Mouse (Mus musculus): ENCODE data around the gene Eef1b2.

Eef1b2 gene

DNA sequence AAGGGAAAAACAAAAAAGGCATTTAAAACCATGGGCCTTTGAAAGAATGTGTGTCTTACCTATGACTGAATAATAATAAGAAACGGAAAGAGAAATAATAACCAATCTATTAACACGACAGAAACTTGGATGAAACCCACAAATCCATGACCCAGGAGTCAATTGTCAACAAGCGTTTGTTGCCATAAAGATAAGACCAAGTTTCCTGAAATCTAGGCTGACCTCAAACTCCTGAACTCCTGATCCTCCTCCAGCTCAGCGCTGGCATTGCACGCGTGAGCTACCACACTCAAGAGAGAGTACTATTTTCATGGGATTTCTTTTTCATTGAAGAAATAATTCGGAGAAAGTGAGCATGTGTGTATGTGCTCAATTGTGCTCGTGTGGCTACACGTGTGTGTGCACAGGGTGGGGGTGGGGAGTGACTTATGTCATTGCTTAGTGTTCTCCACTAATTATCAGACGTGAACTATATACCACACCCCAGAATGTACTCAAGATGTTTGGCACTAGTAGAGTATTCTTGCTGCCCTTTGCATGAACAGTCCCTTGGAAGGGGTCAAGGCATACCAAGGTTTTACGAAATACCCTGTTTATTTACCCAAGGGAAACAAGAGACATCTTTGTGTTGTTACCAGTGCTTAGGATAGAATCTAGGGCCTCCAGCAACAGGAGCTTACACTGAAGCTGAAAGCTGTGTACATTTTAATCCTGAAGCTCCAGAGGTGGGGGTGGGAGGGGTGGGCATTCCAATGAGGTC, 15.9 kb downstream of the Eef1b2 start:
- DNase-seq (ENCODE audit: low read depth, low spot score), result no peak

DNA sequence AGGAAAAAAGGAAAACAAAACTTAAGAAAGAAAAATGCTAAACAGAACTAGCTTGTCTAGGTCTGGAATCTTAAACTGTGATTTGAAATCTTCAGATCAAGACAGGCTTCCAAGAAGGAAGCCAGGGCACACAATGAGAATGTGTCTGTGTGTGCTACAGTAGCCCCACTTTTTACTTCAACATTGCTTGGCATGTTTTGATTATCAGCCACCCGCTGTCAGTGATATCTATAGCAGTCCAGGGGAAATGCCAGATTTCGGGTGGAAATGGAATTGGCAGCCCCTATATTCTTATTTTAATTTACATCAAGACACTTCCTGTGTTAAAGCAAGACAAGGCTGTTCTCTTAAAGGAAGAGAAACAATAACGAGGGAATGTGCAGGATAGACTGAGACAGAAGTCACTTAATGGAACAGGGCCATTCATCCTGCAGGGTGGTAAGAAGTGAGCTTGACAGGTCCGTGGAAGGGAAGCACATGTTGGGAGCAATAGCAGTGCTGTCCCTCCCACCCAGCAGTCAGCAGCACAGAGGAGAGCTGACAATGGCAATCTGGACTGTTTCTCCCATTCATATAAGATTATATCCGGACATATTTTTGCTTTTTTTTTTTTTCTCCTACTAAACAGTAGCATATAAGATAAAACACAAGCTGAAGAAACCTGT, 19.4 kb downstream of the Eef1b2 start:
- no peak for DNase-seq (ENCODE audit: low read depth, low spot score)

DNA sequence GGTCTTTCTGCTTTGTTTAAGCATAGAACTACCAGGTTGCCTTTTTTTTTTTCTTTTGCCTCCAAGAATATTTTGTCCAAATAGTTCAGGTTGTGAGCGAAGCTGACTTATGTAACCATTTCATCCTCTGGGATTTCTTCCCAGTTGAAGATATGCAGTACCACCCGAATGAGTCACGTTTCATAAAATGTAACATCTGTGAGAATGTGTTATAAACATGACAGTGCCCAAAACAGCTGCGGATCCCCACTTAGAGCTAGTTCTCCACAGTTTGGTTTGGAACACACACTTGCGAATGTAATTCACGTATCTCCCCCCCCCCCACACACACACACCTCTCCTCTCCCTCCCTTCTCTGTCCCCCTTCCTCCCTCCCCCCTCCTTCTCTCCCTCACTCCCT, 22.8 kb downstream of the Eef1b2 start:
- DNase-seq (ENCODE audit: low read depth, low spot score), result no peak

DNA sequence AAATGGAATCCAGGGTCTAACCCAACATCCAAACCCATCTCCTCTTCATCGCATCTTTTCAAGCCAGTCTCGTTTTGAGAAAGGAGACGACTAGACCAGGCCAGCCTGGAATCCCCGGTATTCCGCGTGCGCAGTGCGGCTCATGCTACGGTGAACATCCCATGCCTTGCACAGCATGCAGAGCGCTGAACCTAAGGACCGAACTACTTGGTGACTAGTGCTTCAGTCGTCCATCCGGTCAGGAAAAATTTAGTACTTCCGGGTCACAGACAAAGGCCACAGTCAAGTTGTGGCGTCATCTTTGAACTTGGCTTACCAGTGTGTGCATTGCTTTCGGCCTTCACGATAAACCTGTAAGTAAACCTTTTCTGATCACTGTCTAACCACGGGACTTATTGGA, 23.7 kb downstream of the Eef1b2 start:
- DNase-seq (ENCODE audit: low read depth, low spot score), result no peak

DNA sequence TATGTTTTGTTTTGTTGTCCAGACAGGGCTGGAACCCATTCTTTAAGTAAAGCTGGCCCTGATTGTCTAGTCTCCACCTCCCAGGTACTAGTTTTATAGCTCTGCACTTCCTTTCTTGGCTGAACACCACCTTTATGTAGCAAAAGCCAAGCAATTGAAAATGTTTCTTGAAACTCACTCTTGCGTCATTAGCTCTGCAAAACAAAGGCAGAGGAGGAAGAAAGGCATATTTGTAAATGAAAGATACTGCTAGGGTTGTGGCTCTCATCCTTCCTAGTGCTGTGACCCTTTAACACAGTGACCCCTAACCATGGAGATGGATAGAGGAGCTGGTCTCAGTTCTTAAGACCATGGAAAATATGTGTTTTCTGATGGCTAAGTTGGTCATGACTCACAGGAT, 25.0 kb downstream of the Eef1b2 start:
- no peak for DNase-seq (ENCODE audit: low read depth, low spot score)

- DNase-seq (ENCODE audit: low read depth, low spot score), result no peak
Measured at GRCm38 (mm10) chr1:63203471-63203870, 26.8 kb downstream of the Eef1b2 start.

DNA sequence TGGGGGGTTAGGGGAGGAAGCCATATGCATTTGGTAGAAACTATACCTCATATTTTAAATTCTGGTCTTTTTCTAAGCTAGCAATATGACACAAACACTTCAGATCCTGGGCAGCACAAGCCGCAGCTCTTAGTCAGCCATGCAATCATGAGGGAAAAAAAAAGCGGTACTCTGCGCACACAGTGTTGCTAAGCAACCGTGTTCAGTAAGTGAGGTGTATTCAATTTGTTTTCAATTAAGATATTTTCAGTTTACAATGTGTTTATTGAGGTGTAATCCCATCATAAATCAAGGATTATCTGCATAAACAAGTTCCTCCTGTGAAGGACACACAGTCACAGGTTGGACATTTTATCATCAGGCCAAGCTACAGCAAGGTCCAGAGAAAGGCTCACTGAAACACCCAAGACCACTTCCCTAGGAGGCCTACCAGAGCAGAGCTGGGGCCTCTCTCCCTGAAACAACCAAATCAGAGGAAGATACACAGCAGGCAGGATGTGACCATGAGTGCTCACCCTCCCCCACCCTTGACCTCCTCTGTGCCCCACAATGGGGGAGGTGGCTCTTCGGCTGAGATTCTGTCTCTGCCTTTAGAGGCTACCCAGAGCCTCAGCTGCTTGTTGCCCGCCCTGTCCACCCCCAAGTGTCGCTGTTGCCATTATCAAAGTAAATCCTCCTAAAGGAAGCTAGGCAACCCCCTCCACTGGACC, 27.5 kb downstream of the Eef1b2 start:
- peak; percentile 65 for DNase-seq (ENCODE audit: low read depth, low spot score)

GRCm38 (mm10) chr1:63204660-63205394, 28.2 kb downstream of the Eef1b2 start:
- DNase-seq (ENCODE audit: low read depth, low spot score), result no peak

DNA sequence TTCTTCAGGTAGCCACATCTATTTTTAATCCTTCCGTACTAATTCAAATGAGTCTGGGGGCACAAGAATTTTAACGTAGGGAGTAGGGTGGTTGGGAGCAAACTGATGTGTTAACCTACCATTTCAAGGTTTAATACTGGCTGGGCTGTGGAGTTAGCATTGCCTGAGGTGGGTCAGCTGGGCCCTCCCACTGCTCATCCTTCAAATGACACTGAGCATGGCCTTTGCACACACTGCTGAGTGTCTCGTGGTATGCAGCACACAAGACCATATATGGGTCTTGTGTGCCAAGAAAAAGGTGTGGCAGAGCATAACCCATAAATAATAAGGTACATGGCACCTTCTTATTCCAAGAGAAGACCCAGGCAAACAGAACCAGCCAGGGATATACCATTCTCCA, 31.0 kb downstream of the Eef1b2 start:
- DNase-seq (ENCODE audit: low read depth, low spot score), result no peak

DNA sequence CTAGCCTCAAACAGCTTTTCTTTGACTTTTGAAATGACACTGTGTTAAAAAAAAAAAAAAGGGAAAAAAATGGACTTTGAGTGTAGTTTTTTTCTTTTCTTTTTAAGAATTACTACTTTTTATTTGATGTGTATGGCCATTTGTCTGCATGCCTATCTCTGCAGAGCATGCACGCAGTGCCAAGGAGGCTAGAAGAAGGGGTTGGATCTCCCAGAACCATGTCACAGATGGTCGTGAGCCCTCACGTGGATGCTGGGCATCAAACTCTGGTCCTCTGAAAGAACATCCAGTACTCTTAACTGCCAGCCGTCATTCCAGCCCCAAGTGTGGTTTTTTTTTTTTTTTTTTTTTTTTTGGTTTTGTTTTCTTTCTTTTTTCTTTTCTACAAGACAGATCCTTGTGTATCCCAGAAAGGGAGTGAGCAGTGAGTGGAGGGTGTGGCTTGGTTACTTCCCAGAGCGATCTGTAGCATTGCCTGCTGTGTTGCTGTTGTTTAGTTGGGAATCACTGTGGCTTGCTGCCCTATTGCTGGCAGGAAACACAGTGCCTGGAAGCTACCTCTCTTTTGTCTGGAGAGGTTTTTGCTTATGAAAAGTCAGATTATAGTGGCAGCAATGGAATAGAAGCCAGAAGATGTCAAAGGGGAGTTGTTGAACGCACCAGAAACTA, 33.4 kb downstream of the Eef1b2 start:
- DNase-seq (ENCODE audit: low read depth, low spot score), result no peak

- no peak for DNase-seq (ENCODE audit: low read depth, low spot score)
Measured at GRCm38 (mm10) chr1:63213478-63214270, 37.0 kb downstream of the Eef1b2 start.

DNA sequence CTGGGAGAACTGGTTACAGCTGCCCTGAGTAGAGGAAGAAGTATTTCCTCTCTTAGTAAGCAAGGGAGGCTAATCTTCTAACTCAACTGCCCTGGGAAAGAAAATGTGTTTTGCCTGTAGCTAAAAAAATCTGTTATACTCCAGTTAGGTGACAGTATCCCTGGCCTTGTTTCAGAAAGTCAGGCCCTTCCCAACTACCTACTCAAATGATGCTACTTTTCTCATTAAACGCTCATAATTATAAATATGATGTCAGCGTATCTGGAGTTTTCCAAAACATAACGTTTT, 37.6 kb downstream of the Eef1b2 start, which contains the start of gene Gpr1:
Gene Gpr1, minus strand, starts transcription at position 273 of the 288 bp plus-strand sequence.
- DNase-seq (ENCODE audit: low read depth, low spot score), result no peak

GRCm38 (mm10) chr1:63214631-63215030, 38.0 kb downstream of the Eef1b2 start:
- DNase-seq (ENCODE audit: low read depth, low spot score), result no peak

GRCm38 (mm10) chr1:63219277-63219676, 42.7 kb downstream of the Eef1b2 start:
- no peak for DNase-seq (ENCODE audit: low read depth, low spot score)

DNA sequence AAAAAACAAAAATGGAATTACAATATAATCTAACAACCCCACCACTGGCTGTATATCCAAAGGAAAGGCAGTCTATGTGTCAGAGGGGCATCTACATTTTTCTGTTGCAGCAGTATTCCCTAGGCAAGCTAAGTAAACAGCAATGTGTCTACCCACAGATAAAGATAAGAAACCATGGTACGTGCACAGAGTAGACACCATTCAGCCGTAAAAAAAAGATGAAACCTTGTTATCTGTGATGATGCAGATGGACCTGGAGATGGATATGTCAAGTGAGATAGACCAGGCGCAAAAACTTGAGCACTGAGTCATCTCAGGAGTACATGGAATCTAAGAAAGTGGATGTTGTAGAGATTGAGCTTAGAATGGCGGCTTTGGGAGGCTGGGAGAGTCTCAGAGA, 48.4 kb downstream of the Eef1b2 start:
- no peak for DNase-seq (ENCODE audit: low read depth, low spot score)

GRCm38 (mm10) chr1:63225890-63226289, 49.3 kb downstream of the Eef1b2 start:
- DNase-seq (ENCODE audit: low read depth, low spot score), result no peak

DNA sequence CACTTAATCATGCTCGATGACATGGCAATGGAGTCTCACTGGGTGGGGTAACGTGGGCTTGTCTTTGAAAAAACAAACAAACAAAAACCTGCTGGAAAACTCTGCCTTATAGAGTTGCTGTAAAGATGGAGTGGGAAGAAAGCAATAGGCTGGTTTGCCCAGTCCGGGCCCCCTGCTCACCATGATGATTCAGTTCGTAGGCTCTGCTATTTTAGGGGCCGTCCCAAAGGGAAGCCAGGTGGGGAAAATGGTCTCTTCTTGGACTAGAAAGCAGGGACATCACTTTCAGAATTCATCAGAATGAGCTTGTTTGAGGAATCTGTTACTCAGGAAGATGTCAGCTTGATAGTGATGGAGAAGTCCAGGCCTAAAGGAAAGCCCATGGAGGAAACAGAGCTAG, 50.6 kb downstream of the Eef1b2 start:
- no peak for DNase-seq (ENCODE audit: low read depth, low spot score)
